Mouse (Mus musculus) small intestine, adult 2 months (tissue): ENCODE results near the gene Stoml2.

Source experiments
- CTCF ChIP-seq: fragments of 200-500 bp; IDR thresholded peaks from 2 replicates; pipeline ENCODE4 v1.5.1; 2012; ENCODE audit warnings: low read depth, mild to moderate bottlenecking, control low read depth, inconsistent platforms, low read length, moderate library complexity, mixed read lengths; ENCODE audit not compliant: insufficient replicate concordance, insufficient read length; ENCODE audit errors: extremely low read depth
- POLR2A ChIP-seq: fragments of 200-500 bp; IDR thresholded peaks from 2 replicates; pipeline ENCODE4 v1.6.1; 2012; ENCODE audit warnings: low read depth, mild to moderate bottlenecking, control low read depth, inconsistent platforms, low read length, moderate library complexity

DNA sequence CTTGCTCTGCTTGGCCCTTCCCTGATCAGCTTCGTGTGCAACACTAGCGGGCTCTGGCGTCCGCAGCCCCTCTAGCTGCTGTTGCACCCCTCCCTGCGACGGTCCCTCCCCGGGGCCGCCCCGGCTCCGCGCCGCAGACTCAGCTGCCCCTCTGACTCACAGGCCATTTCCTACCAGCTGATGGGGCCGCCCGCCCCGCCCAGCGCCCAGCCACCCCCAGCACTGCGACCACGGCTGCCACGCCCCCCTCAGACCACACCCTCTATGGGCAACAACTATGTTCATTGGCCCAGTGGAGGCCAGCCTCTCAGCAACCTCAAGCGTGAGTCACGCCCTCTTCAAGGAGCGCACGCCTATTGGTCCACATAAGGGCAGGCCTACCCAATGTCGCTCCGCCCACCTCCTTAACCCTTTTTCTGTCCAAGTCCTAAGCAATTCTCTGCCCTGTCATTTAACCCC is 8.6 kb upstream of the Stoml2 start:
- TF ChIP-seq CTCF, result no peak
- TF ChIP-seq POLR2A, result peak; percentile 83
